Mouse (Mus musculus) erythroblast, embryonic 14.5 days (primary cell): ENCODE data around the gene Abcb8. TPM values are rescaled to one million over a fixed set of nuclear protein-coding genes. Genes with fewer than 3 reads are reported as not detected.

Experiments used
- H3K27me3 ChIP-seq: 2 replicates; pipeline ENCODE4 v1.6.1; 2012; ENCODE audit warnings: inconsistent platforms; ENCODE audit not compliant: control insufficient read depth
- H3K36me3 ChIP-seq: 2 replicates; pipeline ENCODE4 v1.6.1; 2012; ENCODE audit warnings: mild to moderate bottlenecking, inconsistent platforms; ENCODE audit not compliant: control insufficient read depth
- H3K4me1 ChIP-seq: 2 replicates; pipeline ENCODE4 v1.6.1; 2012; ENCODE audit warnings: inconsistent platforms; ENCODE audit not compliant: control insufficient read depth
- H3K4me3 ChIP-seq: replicated peaks from 2 replicates; pipeline ENCODE3; 2012; ENCODE audit warnings: moderate library complexity, mild to moderate bottlenecking, inconsistent platforms
- H3K9me3 ChIP-seq: 2 replicates; pipeline ENCODE4 v1.6.1; 2012; ENCODE audit warnings: low read length, inconsistent platforms, mixed read lengths; ENCODE audit not compliant: control insufficient read depth
- GATA1 ChIP-seq: IDR thresholded peaks from 2 replicates; pipeline ENCODE4 v1.6.1; 2012; ENCODE audit warnings: low read length, inconsistent platforms, mixed read lengths
- TAL1 ChIP-seq: IDR thresholded peaks from 3 replicates; pipeline ENCODE4 v1.6.1; 2012; ENCODE audit warnings: low read length, inconsistent platforms, mixed read lengths
- polyA plus RNA-seq: library from polyadenylated mRNA; stranded (reverse); fragments of >175 nt; gene quantifications from 2 replicates; pipeline ENCODE4 v1.2.3, GENCODE M21; 2012

Gene Abcb8
- polyA plus RNA-seq, 1 experiment: 1.7 TPM

DNA sequence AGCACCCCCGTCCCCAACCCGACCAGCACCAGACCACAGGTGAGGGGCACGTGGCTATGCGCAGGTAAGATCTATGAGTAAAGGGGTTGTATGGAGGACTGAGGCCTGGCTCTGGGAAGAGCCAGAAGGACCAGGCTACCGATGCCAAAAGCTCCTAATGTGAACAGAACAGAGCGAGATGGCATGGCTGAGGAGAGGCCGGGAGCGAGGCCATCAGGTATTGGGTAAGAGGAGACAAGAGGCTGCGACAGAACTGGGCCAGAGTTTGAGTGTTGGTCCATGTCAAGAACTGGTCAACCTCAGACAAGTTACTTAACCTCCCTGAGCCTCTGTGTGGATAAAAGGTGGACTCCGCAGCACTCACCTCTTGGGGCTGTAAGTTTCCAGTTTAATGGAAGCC lies 28.5 kb upstream of the Abcb8 start:
- Histone ChIP-seq H3K4me1 (no peaks in the 10 kb centered on the region), H3K9me3 (no peaks in the 10 kb centered on the region), H3K27me3 (peaks cover 18% of the 10 kb centered on the region), H3K4me3 (no peak overlapping the region), H3K36me3 (no peaks in the 10 kb centered on the region)
- TF ChIP-seq GATA1 (no peak), TAL1 (no peak)

DNA sequence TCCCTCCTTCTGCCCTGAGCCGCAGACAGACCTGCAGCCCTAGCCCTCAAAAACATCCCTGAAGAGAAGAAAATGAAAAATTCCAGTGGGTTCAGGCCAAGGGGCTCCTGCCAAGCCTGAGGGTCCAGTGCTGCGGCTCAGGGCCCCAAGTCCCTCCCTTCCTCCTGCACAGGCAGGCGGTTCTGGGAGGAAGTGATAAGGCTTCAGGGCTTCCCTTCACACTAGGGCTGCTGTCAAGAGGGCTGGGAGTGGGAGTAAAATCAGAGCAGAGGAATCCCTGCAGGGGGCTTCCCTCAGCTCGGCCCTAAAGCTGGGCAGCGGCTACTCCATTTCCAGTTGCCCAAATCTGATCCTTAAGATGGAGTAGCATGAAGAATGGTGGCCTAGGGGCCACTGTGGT lies 27.9 kb upstream of the Abcb8 start:
- Histone ChIP-seq H3K4me1 (no peaks in the 10 kb centered on the region), H3K9me3 (no peaks in the 10 kb centered on the region), H3K36me3 (no peaks in the 10 kb centered on the region), H3K4me3 (no peak overlapping the region), H3K27me3 (peaks cover 18% of the 10 kb centered on the region)
- TF ChIP-seq GATA1 (no peak), TAL1 (no peak)

DNA sequence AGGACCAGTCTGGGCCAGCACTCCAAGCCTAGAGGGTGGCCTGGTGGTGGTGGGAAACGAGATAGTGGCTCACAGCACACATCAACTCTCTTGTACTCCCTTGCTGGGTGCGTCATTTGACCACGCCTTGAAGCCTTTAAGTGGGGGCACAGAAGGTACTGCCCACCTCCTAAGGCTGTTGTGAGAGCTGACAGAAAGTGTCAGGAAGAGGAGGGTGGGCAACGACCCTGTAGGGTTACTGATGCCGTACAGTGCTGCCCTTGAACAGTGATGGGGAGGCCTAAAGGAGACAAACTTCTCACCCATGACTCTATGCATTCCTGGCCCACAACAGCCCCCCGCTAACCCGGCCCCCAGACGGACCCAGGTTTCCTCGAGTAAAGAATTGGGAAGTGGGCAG lies 27.0 kb upstream of the Abcb8 start:
- TF ChIP-seq TAL1 (no peak), GATA1 (no peak)
- H3K27me3 ChIP-seq: peaks cover 18% of the 10 kb centered on the region
- H3K4me3 ChIP-seq: no peak overlapping the region
- no peaks in the 10 kb centered on the region for H3K36me3 ChIP-seq
- no peaks in the 10 kb centered on the region for H3K9me3 ChIP-seq
- H3K4me1 ChIP-seq: no peaks in the 10 kb centered on the region

DNA sequence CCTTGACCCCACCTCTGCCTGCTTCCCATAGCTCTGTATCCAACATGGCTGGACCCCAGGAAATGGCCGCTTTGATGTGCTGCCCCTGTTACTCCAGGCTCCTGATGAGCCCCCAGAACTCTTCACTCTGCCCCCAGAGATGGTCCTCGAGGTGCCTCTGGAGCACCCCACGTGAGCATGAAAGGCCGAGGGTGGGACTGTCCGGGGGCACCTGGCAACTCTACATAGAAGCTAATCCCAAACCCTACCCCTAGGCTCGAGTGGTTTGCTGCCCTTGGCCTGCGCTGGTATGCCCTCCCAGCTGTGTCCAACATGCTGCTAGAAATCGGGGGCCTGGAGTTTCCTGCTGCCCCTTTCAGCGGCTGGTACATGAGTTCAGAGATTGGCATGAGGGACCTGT lies 23.7 kb upstream of the Abcb8 start:
- TF ChIP-seq TAL1: no peak
- TF ChIP-seq GATA1: no peak

DNA sequence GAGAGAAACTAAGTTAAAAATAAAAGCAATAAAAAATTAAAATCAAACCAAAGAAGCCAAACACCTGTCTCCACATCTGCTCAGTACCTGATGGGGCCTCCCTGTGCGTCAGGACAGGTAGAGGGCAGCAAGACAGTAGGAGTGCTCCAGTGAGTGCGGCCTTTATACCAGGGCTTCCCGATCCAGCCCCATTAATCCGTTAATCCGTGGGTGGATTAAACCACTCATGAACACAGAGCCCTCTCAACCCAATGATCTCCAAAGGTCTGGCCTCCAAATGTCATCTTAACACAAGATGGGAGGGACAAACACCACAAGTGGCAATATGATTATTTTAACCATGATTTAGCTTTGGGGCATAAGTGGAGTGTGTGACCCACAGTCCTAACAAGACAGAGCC lies 19.7 kb upstream of the Abcb8 start:
- TF ChIP-seq GATA1: no peak
- no peak for TF ChIP-seq TAL1
- Histone ChIP-seq H3K9me3 (no peaks in the 10 kb centered on the region), H3K36me3 (no peaks in the 10 kb centered on the region), H3K27me3 (no peaks in the 10 kb centered on the region; the same call in 1 of the 2 replicates), H3K4me1 (no peaks in the 10 kb centered on the region), H3K4me3 (no peak overlapping the region)

More for the DNA sequence above, 23.7 kb upstream of the Abcb8 start:
- Histone ChIP-seq H3K4me3 (no peak overlapping the region), H3K4me1 (no peaks in the 10 kb centered on the region), H3K27me3 (peaks cover 9% of the 10 kb centered on the region), H3K36me3 (no peaks in the 10 kb centered on the region), H3K9me3 (no peaks in the 10 kb centered on the region)

DNA sequence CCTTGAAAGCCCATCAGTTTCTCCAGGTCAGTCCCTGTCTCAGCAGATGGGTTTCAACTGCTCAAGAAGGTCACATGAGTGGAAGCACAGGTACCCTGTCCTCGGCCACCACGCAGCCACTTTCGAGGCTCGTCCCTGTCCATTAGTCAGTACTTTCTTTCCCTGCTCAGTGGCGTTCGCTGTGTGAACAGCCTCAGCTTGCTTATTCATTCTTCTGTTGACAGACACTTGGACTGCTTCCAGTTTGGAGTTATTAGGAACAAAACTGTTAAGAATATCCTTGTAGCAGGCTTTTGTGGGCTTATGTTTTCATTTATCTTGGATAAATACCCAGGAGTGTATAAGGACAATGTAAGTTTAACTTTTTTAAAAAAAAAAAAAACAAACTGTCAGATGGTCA lies 19.2 kb upstream of the Abcb8 start:
- no peaks in the 10 kb centered on the region for H3K4me1 ChIP-seq
- H3K9me3 ChIP-seq: no peaks in the 10 kb centered on the region
- H3K4me3 ChIP-seq: no peak overlapping the region
- no peak for TF ChIP-seq GATA1
- TF ChIP-seq TAL1: no peak
- H3K36me3 ChIP-seq: no peaks in the 10 kb centered on the region
- no peaks in the 10 kb centered on the region; the same call in 1 of the 2 replicates for H3K27me3 ChIP-seq

DNA sequence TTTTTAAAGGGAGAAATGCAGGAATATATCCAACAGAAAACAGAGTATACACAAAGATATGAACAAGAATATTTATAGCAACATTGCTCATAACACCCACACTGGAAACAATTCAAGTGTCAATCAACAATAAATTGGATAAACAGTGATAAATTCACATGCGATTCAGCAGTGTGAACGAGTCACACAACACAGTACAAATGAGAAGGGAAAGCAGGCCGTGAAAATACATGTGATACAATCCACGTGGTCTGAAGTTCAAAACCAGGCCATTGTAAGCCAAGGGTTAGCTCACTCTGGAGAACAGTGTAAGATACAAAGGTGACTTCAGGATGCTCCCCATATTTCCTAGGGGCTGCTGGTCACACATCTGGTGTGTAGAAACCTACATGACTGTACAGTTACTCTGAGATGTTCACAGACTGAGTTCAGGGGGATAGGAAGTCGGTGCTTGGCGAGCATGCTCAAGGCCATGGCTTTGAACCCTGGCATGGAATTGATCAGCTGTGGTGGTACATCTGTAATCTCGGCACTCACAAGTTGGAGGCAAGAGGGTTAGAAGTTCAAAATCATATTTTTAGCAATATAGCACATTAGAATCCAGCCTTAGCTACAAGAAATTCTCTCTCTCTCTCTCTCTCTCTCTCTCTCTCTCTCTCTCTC lies 18.7 kb upstream of the Abcb8 start:
- no peaks in the 10 kb centered on the region for H3K4me1 ChIP-seq
- H3K36me3 ChIP-seq: no peaks in the 10 kb centered on the region
- H3K27me3 ChIP-seq: no peaks in the 10 kb centered on the region; the same call in 1 of the 2 replicates
- no peak for TF ChIP-seq GATA1
- no peak for TF ChIP-seq TAL1
- H3K4me3 ChIP-seq: no peak overlapping the region
- H3K9me3 ChIP-seq: no peaks in the 10 kb centered on the region

DNA sequence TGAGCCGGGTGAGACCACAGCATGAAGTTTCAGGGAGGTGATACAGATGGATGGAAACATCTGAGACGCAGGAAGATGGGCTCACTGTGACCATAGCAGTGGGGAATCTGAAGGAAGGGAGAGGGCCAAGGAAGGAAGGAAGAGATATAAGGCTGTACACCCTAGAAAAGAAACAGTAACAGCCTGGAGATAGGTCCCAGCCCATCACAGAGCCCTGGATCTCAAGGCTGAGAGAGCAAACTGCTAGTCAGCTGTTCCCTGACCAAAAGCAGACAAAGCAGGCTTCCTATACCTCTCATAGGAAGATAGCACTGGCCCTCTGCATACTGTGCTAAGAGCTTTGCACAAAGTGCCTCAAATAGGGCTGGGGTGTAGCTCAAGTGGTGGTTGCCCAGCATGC lies 14.8 kb upstream of the Abcb8 start:
- H3K4me1 ChIP-seq: peaks cover 14% of the 10 kb centered on the region
- H3K9me3 ChIP-seq: no peaks in the 10 kb centered on the region
- H3K36me3 ChIP-seq: no peaks in the 10 kb centered on the region
- TF ChIP-seq TAL1 (no peak), GATA1 (no peak)
- peaks cover 2% of the 10 kb centered on the region; the same call in 1 of the 2 replicates for H3K27me3 ChIP-seq
- H3K4me3 ChIP-seq: no peak overlapping the region

DNA sequence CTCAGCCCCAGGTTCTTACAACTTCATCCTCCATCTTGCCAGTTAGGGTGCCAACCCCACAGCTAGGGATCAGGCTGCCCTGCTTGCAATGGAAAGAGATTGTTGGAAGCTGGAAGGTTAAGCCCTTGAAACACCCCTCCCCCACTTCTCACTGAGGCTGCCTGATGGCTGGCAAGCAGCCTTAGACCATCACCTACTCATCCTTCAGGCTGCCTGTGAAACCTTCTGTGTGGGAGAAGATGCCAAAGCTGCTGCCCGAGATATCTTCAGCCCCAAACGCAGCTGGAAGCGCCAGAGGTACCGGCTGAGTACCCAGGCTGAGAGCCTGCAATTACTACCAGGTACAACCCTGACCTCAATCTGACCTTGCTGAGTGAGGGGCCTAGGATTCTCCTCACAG lies 14.0 kb upstream of the Abcb8 start:
- Histone ChIP-seq H3K36me3 (no peaks in the 10 kb centered on the region), H3K27me3 (peaks cover 2% of the 10 kb centered on the region; the same call in 1 of the 2 replicates), H3K4me3 (no peak overlapping the region), H3K9me3 (no peaks in the 10 kb centered on the region), H3K4me1 (peaks cover 22% of the 10 kb centered on the region)
- TF ChIP-seq TAL1 (no peak), GATA1 (no peak)

DNA sequence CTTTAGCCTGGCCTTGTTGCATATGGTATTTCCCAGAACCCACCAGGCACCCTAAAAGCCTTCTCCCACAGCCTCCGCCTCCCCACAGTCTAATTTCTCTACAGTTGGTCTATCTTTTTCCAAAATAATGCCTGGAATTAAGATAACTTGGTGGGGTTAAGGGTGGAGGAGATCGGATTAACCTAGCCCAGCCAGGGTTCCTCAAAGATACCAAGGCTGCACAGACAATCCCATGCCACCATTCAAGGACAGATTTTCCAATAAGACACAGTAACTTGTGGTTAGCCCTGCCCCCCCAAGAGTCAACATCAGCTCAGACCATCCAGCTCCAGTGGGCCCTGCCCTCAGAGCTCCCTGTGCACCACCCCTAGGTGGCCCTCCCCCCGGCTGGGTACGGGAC lies 13.0 kb upstream of the Abcb8 start:
- Histone ChIP-seq H3K4me1 (peaks cover 28% of the 10 kb centered on the region), H3K27me3 (peaks cover 5% of the 10 kb centered on the region), H3K36me3 (no peaks in the 10 kb centered on the region), H3K4me3 (no peak overlapping the region), H3K9me3 (no peaks in the 10 kb centered on the region)
- TF ChIP-seq TAL1 (no peak), GATA1 (no peak)
